Mouse (Mus musculus) ES-Bruce4 (cell line): Measurements from ENCODE around the gene Usf1. TPM values are rescaled to one million over a fixed set of nuclear protein-coding genes. Genes with fewer than 3 reads are reported as not detected.

Source experiments
- H3K27ac ChIP-seq: 2 replicates; pipeline ENCODE4 v1.5.1; 2012; ENCODE audit warnings: low read length, inconsistent platforms; ENCODE audit not compliant: insufficient read depth
- H3K27me3 ChIP-seq: 2 replicates; pipeline ENCODE4 v1.6.1; 2012; ENCODE audit warnings: mild to moderate bottlenecking, low read length, inconsistent platforms; ENCODE audit not compliant: control insufficient read depth, poor library complexity, insufficient read depth, severe bottlenecking
- H3K36me3 ChIP-seq: 2 replicates; pipeline ENCODE4 v1.6.1; 2012; ENCODE audit warnings: inconsistent platforms, mild to moderate bottlenecking, low read length, moderate library complexity; ENCODE audit not compliant: control insufficient read depth, poor library complexity, insufficient read depth, severe bottlenecking
- H3K4me1 ChIP-seq: one replicate; pipeline ENCODE4 v1.8.1; 2011; ENCODE audit warnings: low read length; ENCODE audit not compliant: control insufficient read depth, insufficient read depth
- H3K4me3 ChIP-seq: 2 replicates; pipeline ENCODE4 v1.5.1; 2011; ENCODE audit warnings: low read depth, mild to moderate bottlenecking, low read length
- H3K9ac ChIP-seq: 2 replicates; pipeline ENCODE4 v1.6.1; 2012; ENCODE audit warnings: low read depth, mild to moderate bottlenecking, inconsistent platforms; ENCODE audit not compliant: poor library complexity, severe bottlenecking
- H3K9me3 ChIP-seq: replicated peaks from 2 replicates; pipeline ENCODE4 v1.6.1; 2012; ENCODE audit warnings: mild to moderate bottlenecking, low read length, inconsistent platforms; ENCODE audit not compliant: control insufficient read depth, poor library complexity, insufficient read depth, severe bottlenecking
- CTCF ChIP-seq: IDR thresholded peaks from one replicate; pipeline ENCODE4 v1.8.1; 2011; ENCODE audit warnings: low read depth, low read length
- EP300 ChIP-seq: IDR thresholded peaks from 2 replicates; pipeline ENCODE4 v1.6.1; 2011; ENCODE audit warnings: low read depth, low read length; ENCODE audit not compliant: insufficient read depth
- POLR2A ChIP-seq: IDR thresholded peaks from one replicate; pipeline ENCODE4 v1.8.1; 2011; ENCODE audit warnings: low read length; ENCODE audit not compliant: insufficient read depth
- polyA plus RNA-seq: library from polyadenylated mRNA; stranded (reverse); fragments of >200 nt; gene quantifications from 2 replicates; pipeline ENCODE4 v1.2.4, GENCODE M21; 2011; ENCODE audit warnings: low read depth; ENCODE audit not compliant: missing spikeins, insufficient read depth, insufficient read length

The Usf1 gene
- polyA plus RNA-seq, 1 experiment, result 57.7 TPM

DNA sequence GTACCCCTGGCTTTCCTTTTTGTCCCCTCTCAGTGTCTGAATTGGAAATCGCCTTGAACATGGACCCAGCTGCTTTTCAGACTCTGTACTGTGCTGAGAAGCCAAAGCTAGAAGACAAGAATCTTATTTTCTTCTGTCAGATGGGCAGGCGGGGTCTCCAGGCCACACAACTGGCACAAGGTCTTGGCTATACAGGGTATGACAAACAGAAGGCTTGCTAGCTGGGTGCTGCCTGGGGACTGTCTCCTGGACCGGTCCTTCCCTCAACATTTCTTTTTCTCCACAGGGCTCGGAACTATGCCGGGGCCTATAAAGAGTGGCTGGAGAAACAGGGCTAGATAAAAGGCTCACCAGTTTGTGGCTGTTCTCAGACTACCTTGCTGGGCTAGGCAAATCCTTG is 8.8 kb downstream of the Usf1 start:
- Histone ChIP-seq H3K36me3 (peaks cover 22% of the 10 kb centered on the region), H3K27ac (peak overlapping the region; percentile 82)

DNA sequence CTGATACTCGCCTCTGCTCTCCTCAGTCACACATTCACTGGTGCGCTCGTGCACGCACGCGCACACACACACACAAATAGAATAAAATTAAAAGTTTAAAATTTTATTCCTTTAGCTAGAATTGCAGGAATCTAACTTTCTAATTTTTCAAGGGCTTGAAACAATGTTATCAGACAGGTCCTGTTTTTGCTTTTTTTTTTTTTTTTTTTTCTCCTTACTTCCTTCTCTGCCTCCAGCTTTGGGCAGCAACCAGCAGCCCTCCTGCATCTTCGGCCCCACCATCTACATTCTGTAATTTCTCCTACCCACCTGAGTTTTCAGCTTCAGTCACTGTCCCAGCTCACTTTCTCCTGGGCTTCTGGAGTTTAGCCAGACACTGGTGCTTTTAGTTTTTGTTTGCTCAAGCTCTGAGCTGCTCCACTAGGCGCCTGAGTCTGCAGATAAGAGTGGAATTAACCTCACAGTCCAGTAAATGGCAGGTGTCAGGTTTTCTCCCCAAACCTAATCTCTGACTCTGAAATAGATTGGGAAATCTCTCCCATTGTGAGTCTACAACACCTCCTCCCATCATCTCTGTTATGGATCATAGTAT is 11.5 kb downstream of the Usf1 start:
- Histone ChIP-seq H3K27me3 (no peaks in the 10 kb centered on the region), H3K9me3 (no peaks in the 10 kb centered on the region), H3K9ac (no peak overlapping the region), H3K4me3 (no peak overlapping the region), H3K4me1 (peaks cover 6% of the 10 kb centered on the region), H3K27ac (no peak overlapping the region), H3K36me3 (peaks cover 8% of the 10 kb centered on the region)
- TF ChIP-seq CTCF (no peak), EP300 (no peak), POLR2A (no peak)

More for the DNA sequence above, 8.8 kb downstream of the Usf1 start:
- Histone ChIP-seq H3K4me1 (peaks cover 11% of the 10 kb centered on the region), H3K4me3 (no peak overlapping the region), H3K27me3 (no peaks in the 10 kb centered on the region), H3K9ac (no peak overlapping the region), H3K9me3 (no peaks in the 10 kb centered on the region)
- TF ChIP-seq EP300 (no peak), POLR2A (no peak), CTCF (no peak)

DNA sequence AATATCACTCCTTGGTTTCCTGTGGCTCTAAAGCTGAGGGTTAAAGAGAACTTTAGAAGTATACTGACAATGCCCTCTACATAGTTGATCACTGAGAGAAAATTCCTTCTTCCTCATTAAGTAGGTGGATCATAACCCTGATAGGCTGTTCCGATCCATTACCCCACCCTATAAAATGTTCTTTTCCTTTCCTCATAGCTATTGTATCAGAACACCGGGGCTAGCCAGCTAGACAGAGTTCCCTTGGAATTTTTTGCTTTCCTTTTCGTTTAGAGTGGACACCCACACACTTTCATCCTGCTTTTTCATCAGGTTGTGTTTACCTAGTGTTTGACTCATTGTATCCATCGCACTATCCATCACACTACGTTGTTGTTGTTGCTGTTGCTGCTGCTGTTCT is 13.5 kb downstream of the Usf1 start:
- no peaks in the 10 kb centered on the region for H3K27me3 ChIP-seq
- H3K4me1 ChIP-seq, result peaks cover 3% of the 10 kb centered on the region
- no peak for TF ChIP-seq CTCF
- TF ChIP-seq EP300, result no peak
- no peak for TF ChIP-seq POLR2A
- H3K9me3 ChIP-seq, result no peaks in the 10 kb centered on the region
- H3K9ac ChIP-seq, result no peak overlapping the region
- H3K4me3 ChIP-seq, result no peak overlapping the region
- H3K27ac ChIP-seq, result no peak overlapping the region
- no peaks in the 10 kb centered on the region for H3K36me3 ChIP-seq

DNA sequence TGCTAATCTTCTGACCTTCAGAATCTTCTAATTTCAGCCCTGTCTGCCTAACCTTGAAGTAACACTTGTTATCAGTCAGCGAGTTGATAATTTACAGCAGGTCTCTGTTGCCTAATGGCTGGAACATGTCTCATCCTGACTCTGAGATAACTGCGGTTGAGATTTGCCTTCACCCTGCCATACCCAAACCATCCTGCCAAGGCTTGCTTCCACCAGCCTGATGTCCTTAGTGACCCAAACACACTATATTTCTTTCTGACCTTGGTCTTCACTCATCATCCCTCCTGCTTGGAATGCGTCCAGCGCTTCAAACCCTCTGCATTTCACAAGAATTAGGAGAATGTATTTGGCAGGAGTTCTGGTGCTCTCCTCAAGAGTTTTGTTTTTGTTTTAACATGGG is 14.0 kb downstream of the Usf1 start:
- Histone ChIP-seq H3K27ac (no peak overlapping the region), H3K36me3 (no peaks in the 10 kb centered on the region), H3K4me3 (no peak overlapping the region), H3K9ac (no peak overlapping the region), H3K27me3 (no peaks in the 10 kb centered on the region), H3K9me3 (no peaks in the 10 kb centered on the region), H3K4me1 (peaks cover 3% of the 10 kb centered on the region)
- TF ChIP-seq EP300, result no peak
- no peak for TF ChIP-seq CTCF
- no peak for TF ChIP-seq POLR2A

DNA sequence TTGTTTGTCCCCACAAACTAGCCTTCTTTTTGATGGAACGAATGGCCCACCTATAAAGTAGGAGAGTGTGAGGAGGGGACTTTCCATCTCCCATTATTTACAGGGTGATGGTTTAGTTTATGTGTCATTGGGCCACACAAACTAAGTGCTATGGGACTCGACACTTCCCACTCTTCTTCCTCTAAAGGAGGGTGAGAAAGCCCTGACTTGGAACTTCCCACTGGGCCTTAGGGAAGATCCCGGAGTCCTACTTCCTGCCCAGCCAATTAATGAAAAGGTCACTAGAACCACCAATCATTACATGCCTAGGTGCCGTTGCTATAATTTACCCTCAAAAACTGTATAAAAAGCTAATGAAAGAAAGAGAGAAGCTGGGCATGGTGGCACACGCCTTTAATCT is 21.0 kb downstream of the Usf1 start:
- Histone ChIP-seq H3K9ac (no peak overlapping the region), H3K9me3 (no peaks in the 10 kb centered on the region), H3K36me3 (no peaks in the 10 kb centered on the region), H3K27ac (no peak overlapping the region), H3K27me3 (no peaks in the 10 kb centered on the region), H3K4me1 (peaks cover 4% of the 10 kb centered on the region), H3K4me3 (no peak overlapping the region)
- TF ChIP-seq POLR2A (no peak), CTCF (no peak), EP300 (no peak)

DNA sequence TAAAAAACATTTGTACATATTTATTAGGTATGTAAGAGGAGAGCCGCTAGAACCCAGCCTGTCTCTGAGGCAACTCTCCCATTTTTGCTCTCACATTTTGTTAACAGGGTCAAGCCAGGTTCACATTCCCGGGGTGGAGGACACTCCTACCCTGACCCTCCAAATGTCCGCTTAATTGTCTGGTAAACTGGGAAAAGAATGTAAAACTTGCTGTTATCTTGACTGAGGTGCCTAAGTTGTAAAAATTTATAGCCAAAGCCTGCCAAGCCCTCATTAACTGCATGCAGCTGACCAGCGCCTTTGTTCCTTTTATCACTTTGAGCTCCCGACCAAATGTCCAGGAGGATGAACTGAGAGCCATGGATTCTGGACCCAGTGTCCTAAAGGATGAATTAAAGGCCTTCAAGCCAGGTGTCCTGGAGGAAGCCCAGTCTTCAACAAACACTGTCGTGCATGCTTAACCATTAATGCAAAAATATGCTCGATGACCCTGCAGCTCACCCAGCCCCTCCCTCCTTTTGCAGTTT is 24.2 kb downstream of the Usf1 start:
- Histone ChIP-seq H3K4me1 (peaks cover 3% of the 10 kb centered on the region), H3K9me3 (no peaks in the 10 kb centered on the region), H3K4me3 (no peak overlapping the region), H3K9ac (no peak overlapping the region), H3K36me3 (no peaks in the 10 kb centered on the region), H3K27ac (no peak overlapping the region), H3K27me3 (no peaks in the 10 kb centered on the region)
- no peak for TF ChIP-seq EP300
- no peak for TF ChIP-seq CTCF
- no peak for TF ChIP-seq POLR2A
